22 mouse cellular contexts compared by ENCODE assay signal in the genomic region with DNA sequence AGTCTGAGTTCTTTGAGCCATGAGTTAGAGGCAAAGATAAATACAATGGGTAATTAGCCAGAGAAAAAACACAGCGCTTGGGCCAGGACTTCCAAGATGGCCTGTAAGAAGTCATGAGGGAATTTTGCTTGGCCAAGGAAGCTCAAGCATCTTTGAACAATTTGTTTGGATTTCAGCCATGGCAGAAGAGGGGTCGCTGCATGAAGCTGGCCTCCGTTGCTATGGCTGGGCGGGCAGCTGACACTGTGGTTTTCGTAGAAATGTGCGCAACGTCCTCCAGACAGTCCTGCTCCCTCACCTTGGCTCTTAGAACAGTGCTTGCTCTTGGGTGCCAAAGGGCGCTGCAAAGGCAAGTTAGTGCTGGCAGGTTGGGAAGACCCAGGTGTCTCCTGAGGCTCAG. TPM values are rescaled to one million over a fixed set of nuclear protein-coding genes. Genes with fewer than 3 reads are reported as not detected.
DNase-seq lines count a peak whose midpoint lies in the region; ATAC-seq lines count a peak whose summit lies in the region.
"Had no signal": no experiment of that assay in that cellular context is flagged by ENCODE, and none has a peak within 500 bp of the region (broad histone marks: within the 10 kb centered on the region; RNA-seq: fewer than 3 reads in every experiment).

No protein-coding gene starts in this region.

- no peaks in the 10 kb centered on the region for H3K27me3 ChIP-seq in hindbrain, embryonic 13.5 days
- H3K27me3 ChIP-seq in hindbrain, embryonic 10.5 days (ENCODE audit: insufficient read depth, poor library complexity, severe bottlenecking), result no peaks in the 10 kb centered on the region
- no peaks in the 10 kb centered on the region; the same call in 1 of the 2 replicates for H3K27me3 ChIP-seq in midbrain, embryonic 10.5 days (ENCODE audit: low read depth, poor library complexity, severe bottlenecking)
- no peaks in the 10 kb centered on the region; the same call in 1 of the 2 replicates for H3K27me3 ChIP-seq in midbrain, embryonic 16.5 days (ENCODE audit: control insufficient read depth, insufficient read depth, low read depth, low read length)
- H3K27me3 ChIP-seq in forebrain, embryonic 13.5 days, result no peaks in the 10 kb centered on the region
- no peaks in the 10 kb centered on the region for H3K27me3 ChIP-seq in forebrain, embryonic 15.5 days
- H3K27me3 ChIP-seq: stomach, embryonic 15.5 days had no signal

- H3K9ac ChIP-seq in hindbrain, embryonic 13.5 days, result no peak overlapping the region
- no peak overlapping the region for H3K9ac ChIP-seq in midbrain, embryonic 16.5 days (ENCODE audit: low read depth, low read length)
- no peak overlapping the region for H3K9ac ChIP-seq in forebrain, embryonic 13.5 days
- no peak overlapping the region for H3K9ac ChIP-seq in forebrain, embryonic 15.5 days (replicated peaks)
- H3K9ac ChIP-seq: heart, embryonic 15.5 days; stomach, embryonic 15.5 days had no signal

- 83% methylated on average over 8 of the region's 8 CpGs for WGBS in hindbrain, embryonic 13.5 days
- 83% methylated on average over 8 of the region's 8 CpGs for WGBS in hindbrain, embryonic 10.5 days
- WGBS in midbrain, embryonic 10.5 days, result 79% methylated on average over 8 of the region's 8 CpGs
- WGBS in midbrain, embryonic 16.5 days, result 72% methylated on average over 8 of the region's 8 CpGs
- whole genome bisulfite sequencing in forebrain, embryonic 13.5 days, result 69% methylated on average over 8 of the region's 8 CpGs
- WGBS in forebrain, embryonic 15.5 days, result 71% methylated on average over 8 of the region's 8 CpGs

- no peaks in the 10 kb centered on the region for H3K9me3 ChIP-seq in hindbrain, embryonic 13.5 days
- no peaks in the 10 kb centered on the region for H3K9me3 ChIP-seq in hindbrain, embryonic 10.5 days
- no peaks in the 10 kb centered on the region for H3K9me3 ChIP-seq in midbrain, embryonic 10.5 days (replicated peaks)
- no peaks in the 10 kb centered on the region for H3K9me3 ChIP-seq in midbrain, embryonic 16.5 days (replicated peaks; ENCODE audit: control insufficient read depth, low read length, poor library complexity, severe bottlenecking)
- no peaks in the 10 kb centered on the region for H3K9me3 ChIP-seq in forebrain, embryonic 13.5 days (replicated peaks)
- no peaks in the 10 kb centered on the region for H3K9me3 ChIP-seq in forebrain, embryonic 15.5 days
- H3K9me3 ChIP-seq: heart, embryonic 15.5 days; stomach, embryonic 15.5 days had no signal

- peaks cover 33% of the 10 kb centered on the region for H3K4me1 ChIP-seq in hindbrain, embryonic 13.5 days (replicated peaks)
- peaks cover 37% of the 10 kb centered on the region for H3K4me1 ChIP-seq in hindbrain, embryonic 10.5 days (replicated peaks)
- peaks cover 29% of the 10 kb centered on the region for H3K4me1 ChIP-seq in midbrain, embryonic 10.5 days
- peaks cover 16% of the 10 kb centered on the region for H3K4me1 ChIP-seq in midbrain, embryonic 16.5 days (ENCODE audit: control insufficient read depth, insufficient read depth, low read length)
- peaks cover 29% of the 10 kb centered on the region for H3K4me1 ChIP-seq in forebrain, embryonic 13.5 days
- peaks cover 34% of the 10 kb centered on the region for H3K4me1 ChIP-seq in forebrain, embryonic 15.5 days
- H3K4me1 ChIP-seq: stomach, embryonic 15.5 days had no signal

- ATAC-seq in hindbrain, embryonic 13.5 days (ENCODE audit: low FRiP score), result no peak
- ATAC-seq in midbrain, embryonic 16.5 days, result no peak
- ATAC-seq in forebrain, embryonic 13.5 days, result no peak
- no peak for ATAC-seq in forebrain, embryonic 15.5 days (replicated peaks)
- ATAC-seq in erythroid progenitor cell, adult 5-6 weeks (replicated peaks; ENCODE audit: low FRiP score, poor library complexity, severe bottlenecking), result no peak

- no peak overlapping the region for H3K4me2 ChIP-seq in hindbrain, embryonic 13.5 days
- H3K4me2 ChIP-seq in midbrain, embryonic 16.5 days (ENCODE audit: low read length), result no peak overlapping the region
- H3K4me2 ChIP-seq in forebrain, embryonic 13.5 days, result peak overlapping the region; percentile 2; the same call in 1 of the 2 replicates
- H3K4me2 ChIP-seq in forebrain, embryonic 15.5 days (replicated peaks), result no peak overlapping the region
- H3K4me2 ChIP-seq: heart, embryonic 15.5 days; stomach, embryonic 15.5 days had no signal

- H3K4me3 ChIP-seq in hindbrain, embryonic 13.5 days, result no peak overlapping the region
- no peak overlapping the region for H3K4me3 ChIP-seq in hindbrain, embryonic 10.5 days
- no peak overlapping the region for H3K4me3 ChIP-seq in midbrain, embryonic 10.5 days
- H3K4me3 ChIP-seq in midbrain, embryonic 16.5 days (ENCODE audit: low read depth, low read length), result no peak overlapping the region
- H3K4me3 ChIP-seq in forebrain, embryonic 13.5 days, result no peak overlapping the region
- no peak overlapping the region for H3K4me3 ChIP-seq in forebrain, embryonic 15.5 days
- H3K4me3 ChIP-seq: heart, embryonic 15.5 days; myocyte; stomach, embryonic 15.5 days had no signal

- peaks cover 5% of the 10 kb centered on the region; the same call in 1 of the 2 replicates for H3K36me3 ChIP-seq in hindbrain, embryonic 13.5 days
- H3K36me3 ChIP-seq in hindbrain, embryonic 10.5 days, result no peaks in the 10 kb centered on the region
- H3K36me3 ChIP-seq in midbrain, embryonic 10.5 days, result no peaks in the 10 kb centered on the region
- H3K36me3 ChIP-seq in midbrain, embryonic 16.5 days (ENCODE audit: control insufficient read depth, insufficient read depth, low read length), result no peaks in the 10 kb centered on the region
- H3K36me3 ChIP-seq in forebrain, embryonic 13.5 days (ENCODE audit: poor library complexity, severe bottlenecking), result no peaks in the 10 kb centered on the region
- H3K36me3 ChIP-seq in forebrain, embryonic 15.5 days, result no peaks in the 10 kb centered on the region
- H3K36me3 ChIP-seq: heart, embryonic 15.5 days; stomach, embryonic 15.5 days had no signal

- DNase-seq in hindbrain, embryonic 10.5 days (ENCODE audit: low spot score), result no peak
- no peak for DNase-seq in midbrain, embryonic 10.5 days (ENCODE audit: low spot score)
- no peak for DNase-seq in embryo, embryonic 10 days (ENCODE audit: low spot score)
- DNase-seq: adrenal gland, adult 2 months; cerebellum, adult 11 months; cerebellum, postnatal 25 days; gastrocnemius, postnatal 14 days; heart, adult 11 months; heart, postnatal 36 days; kidney, adult 11 months; kidney, postnatal 14 days; liver; lung, postnatal 4 days; right cerebral cortex, adult 18-20 months had no signal

- 0 out of 2 replicates have a peak overlapping the region, but pooled peaks have one; percentile 5 for H3K27ac ChIP-seq in hindbrain, embryonic 13.5 days
- no peak overlapping the region for H3K27ac ChIP-seq in hindbrain, embryonic 10.5 days
- peak overlapping the region; percentile 33; the same call in 1 of the 2 replicates for H3K27ac ChIP-seq in midbrain, embryonic 10.5 days (replicated peaks)
- no peak overlapping the region for H3K27ac ChIP-seq in midbrain, embryonic 16.5 days (ENCODE audit: low read length)
- H3K27ac ChIP-seq in forebrain, embryonic 13.5 days, result no peak overlapping the region
- peak overlapping the region; percentile 46; the same call in 1 of the 2 replicates for H3K27ac ChIP-seq in forebrain, embryonic 15.5 days (replicated peaks)
- H3K27ac ChIP-seq: heart, embryonic 15.5 days; stomach, embryonic 15.5 days had no signal

RNA-seq across cellular contexts. Expression of a gene that starts 25.9 kb away (rescaled TPM):
- polyA plus RNA-seq in hindbrain, embryonic 13.5 days (2015; fragmentation: Nextera tagmentation; extraction: Ambion mirVana), result 5.2 and 5.6 TPM in 2 replicates
- 3.3 and 3.5 TPM in 2 replicates for polyA plus RNA-seq in hindbrain, embryonic 10.5 days (2016; fragmentation: Nextera tagmentation; extraction: Ambion mirVana)
- polyA plus RNA-seq in midbrain, embryonic 10.5 days (2016; fragmentation: Nextera tagmentation; extraction: Ambion mirVana), result 3.4 and 3.7 TPM in 2 replicates
- polyA plus RNA-seq in midbrain, embryonic 16.5 days (2015; fragmentation: Nextera tagmentation; extraction: Ambion mirVana), result 3.9 and 4.4 TPM in 2 replicates
- 4.5 and 4.8 TPM in 2 replicates for polyA plus RNA-seq in forebrain, embryonic 13.5 days (2015; fragmentation: Nextera tagmentation; extraction: Ambion mirVana)
- 5.3 and 5.4 TPM in 2 replicates for polyA plus RNA-seq in forebrain, embryonic 15.5 days (2015; fragmentation: Nextera tagmentation; extraction: Ambion mirVana)
- total RNA-seq in erythroid progenitor cell, adult 5-6 weeks (2015; ENCODE audit: low replicate concordance), result 23.8 and 31.9 TPM in 2 replicates
- total RNA-seq in erythroid progenitor cell, adult 5-6 weeks (2017; ENCODE audit: low replicate concordance), result 22.8 and 29.1 TPM in 2 replicates

Comparison
In these comparisons a context has a peak if more than half of its experiments do, and no peak if none do; other contexts are left out.
1. H3K27ac ChIP-seq: peak in hindbrain, embryonic 13.5 days (single experiment), midbrain, embryonic 10.5 days (single experiment) and forebrain, embryonic 15.5 days (single experiment); none in hindbrain, embryonic 10.5 days (single experiment), midbrain, embryonic 16.5 days (single experiment) and forebrain, embryonic 13.5 days (single experiment).